Mouse (Mus musculus) liver, postnatal 0 days (tissue): ENCODE results near the gene Nsun2. TPM values are rescaled to one million over a fixed set of nuclear protein-coding genes. Genes with fewer than 3 reads are reported as not detected.

ENCODE experiments used
- ATAC-seq: fragments of 200-750 bp; cut with Nextera tagmentation; 2 replicates; pipeline ENCODE4 v1.8.0; 2017; ENCODE audit warnings: mild to moderate bottlenecking, moderate library complexity
- DNase-seq: peaks from one replicate; pipeline ENCODE4 v3.0.0-alpha.2; 2016
- H3K27ac ChIP-seq: fragments of 300-500 bp; sonication (generic); 2 replicates; pipeline ENCODE4 v1.5.1; 2014; ENCODE audit warnings: antibody characterized with exemption, moderate library complexity, mild to moderate bottlenecking, low read depth
- H3K27me3 ChIP-seq: fragments of 300-500 bp; sonication (generic); 2 replicates; pipeline ENCODE4 v1.6.1; 2014; ENCODE audit warnings: low read length, control low read depth, mixed read lengths; ENCODE audit not compliant: insufficient read depth
- H3K36me3 ChIP-seq: fragments of 300-500 bp; sonication (generic); replicated peaks from 2 replicates; pipeline ENCODE4 v1.6.1; 2014; ENCODE audit warnings: mild to moderate bottlenecking, control low read depth, low read length, moderate library complexity, mixed read lengths; ENCODE audit not compliant: insufficient read depth
- H3K4me1 ChIP-seq: fragments of 300-500 bp; sonication (generic); 2 replicates; pipeline ENCODE4 v1.6.1; 2014; ENCODE audit warnings: antibody characterized with exemption, mild to moderate bottlenecking, control low read depth; ENCODE audit not compliant: insufficient read depth
- H3K4me2 ChIP-seq: fragments of 300-500 bp; sonication (generic); 2 replicates; pipeline ENCODE4 v1.6.1; 2014; ENCODE audit warnings: low read depth, mild to moderate bottlenecking, low read length, moderate library complexity, mixed read lengths
- H3K4me3 ChIP-seq: fragments of 300-500 bp; sonication (generic); 2 replicates; pipeline ENCODE4 v1.5.1; 2014; ENCODE audit warnings: low read depth, low read length
- H3K9ac ChIP-seq: fragments of 300-500 bp; sonication (generic); replicated peaks from 2 replicates; pipeline ENCODE4 v1.6.1; 2014; ENCODE audit warnings: mild to moderate bottlenecking, moderate library complexity
- H3K9me3 ChIP-seq: fragments of 300-500 bp; sonication (generic); 2 replicates; pipeline ENCODE4 v1.6.1; 2016; ENCODE audit warnings: mild to moderate bottlenecking, control low read depth, low read length, mixed read lengths
- CTCF ChIP-seq: sonication (generic); IDR thresholded peaks from 2 replicates; pipeline ENCODE4 v1.5.1; 2016; ENCODE audit warnings: antibody characterized with exemption, low read depth
- EP300 ChIP-seq: IDR thresholded peaks from 2 replicates; pipeline ENCODE4 v1.6.1; 2016; ENCODE audit warnings: antibody characterized with exemption, low read depth, mild to moderate bottlenecking
- WGBS: fragments of 180-500 bp; shearing (Covaris S2); extraction: QIAGEN DNeasy Blood & Tissue Kit; methylation state at CpG from one replicate; pipeline ENCODE4 v1.1.7; 2014; ENCODE audit not compliant: insufficient replicate concordance; 5-methylcytosine and 5-hydroxymethylcytosine counted together
- polyA plus RNA-seq: library from polyadenylated mRNA; unstranded; fragments of >200 nt; fragmentation: Nextera tagmentation; extraction: Ambion mirVana; gene quantifications from 2 replicates; pipeline ENCODE4 v1.2.1, GENCODE M21; 2015

Gene Nsun2
- polyA plus RNA-seq, 1 experiment from 2014 or later: 47.5 TPM

- no peak for ATAC-seq
- Histone ChIP-seq H3K27me3 (no peaks in the 10 kb centered on the region), H3K4me3 (no peak overlapping the region), H3K9ac (no peak overlapping the region), H3K27ac (no peak overlapping the region), H3K9me3 (no peaks in the 10 kb centered on the region), H3K36me3 (no peaks in the 10 kb centered on the region), H3K4me1 (no peaks in the 10 kb centered on the region), H3K4me2 (no peak overlapping the region)
- WGBS: 33% methylated on average over 8 of the region's 8 CpGs
- DNase-seq: no peak
- TF ChIP-seq CTCF (no peak), EP300 (no peak)
Measured at GRCm38 (mm10) chr13:69555045-69555444, 21.5 kb downstream of the Nsun2 start.

- no peaks in the 10 kb centered on the region for H3K4me1 ChIP-seq
- no peak for TF ChIP-seq CTCF
- TF ChIP-seq EP300: no peak
- WGBS: 61% methylated on average over 6 of the region's 6 CpGs
- no peak overlapping the region for H3K4me3 ChIP-seq
- H3K9ac ChIP-seq: no peak overlapping the region
- H3K27ac ChIP-seq: no peak overlapping the region
- H3K4me2 ChIP-seq: no peak overlapping the region
- DNase-seq (no peak), ATAC-seq (no peak)
- H3K36me3 ChIP-seq: no peaks in the 10 kb centered on the region
- H3K9me3 ChIP-seq: no peaks in the 10 kb centered on the region
- H3K27me3 ChIP-seq: no peaks in the 10 kb centered on the region
Measured at GRCm38 (mm10) chr13:69555957-69556482, 22.5 kb downstream of the Nsun2 start.

- ATAC-seq: no peak
- Histone ChIP-seq H3K27ac (no peak overlapping the region), H3K9me3 (no peaks in the 10 kb centered on the region), H3K4me2 (no peak overlapping the region), H3K4me3 (no peak overlapping the region), H3K27me3 (no peaks in the 10 kb centered on the region), H3K36me3 (no peaks in the 10 kb centered on the region), H3K4me1 (no peaks in the 10 kb centered on the region), H3K9ac (no peak overlapping the region)
- DNase-seq: no peak
- TF ChIP-seq EP300 (no peak), CTCF (no peak)
Measured at GRCm38 (mm10) chr13:69556728-69557127, 23.2 kb downstream of the Nsun2 start.

GRCm38 (mm10) chr13:69558098-69558660 is 24.6 kb downstream of the Nsun2 start:
- no peak overlapping the region for H3K27ac ChIP-seq
- no peaks in the 10 kb centered on the region for H3K4me1 ChIP-seq
- no peak for DNase-seq

GRCm38 (mm10) chr13:69559291-69559961 is 25.9 kb downstream of the Nsun2 start:
- Histone ChIP-seq H3K27ac (no peak overlapping the region), H3K9ac (no peak overlapping the region), H3K4me1 (no peaks in the 10 kb centered on the region), H3K36me3 (no peaks in the 10 kb centered on the region), H3K4me3 (no peak overlapping the region), H3K27me3 (no peaks in the 10 kb centered on the region), H3K9me3 (no peaks in the 10 kb centered on the region), H3K4me2 (no peak overlapping the region)
- ATAC-seq (no peak), DNase-seq (no peak)
- TF ChIP-seq EP300: no peak
- no peak for TF ChIP-seq CTCF
- WGBS: 53% methylated on average over 13 of the region's 13 CpGs

More at GRCm38 (mm10) chr13:69558098-69558660, 24.6 kb downstream of the Nsun2 start:
- no peak overlapping the region for H3K4me2 ChIP-seq
- no peaks in the 10 kb centered on the region for H3K27me3 ChIP-seq
- no peak overlapping the region for H3K9ac ChIP-seq
- no peaks in the 10 kb centered on the region for H3K36me3 ChIP-seq
- no peak for ATAC-seq
- TF ChIP-seq CTCF (no peak), EP300 (no peak)
- H3K4me3 ChIP-seq: no peak overlapping the region
- 67% methylated on average over 6 of the region's 6 CpGs for WGBS
- no peaks in the 10 kb centered on the region for H3K9me3 ChIP-seq

GRCm38 (mm10) chr13:69562004-69562403 is 28.5 kb downstream of the Nsun2 start:
- TF ChIP-seq EP300 (no peak), CTCF (no peak)
- no peaks in the 10 kb centered on the region for H3K9me3 ChIP-seq
- no peaks in the 10 kb centered on the region for H3K36me3 ChIP-seq
- no peak for DNase-seq
- no peak for ATAC-seq
- no peaks in the 10 kb centered on the region for H3K27me3 ChIP-seq
- H3K4me2 ChIP-seq: no peak overlapping the region
- H3K4me1 ChIP-seq: no peaks in the 10 kb centered on the region
- WGBS: 76% methylated on average over 9 of the region's 9 CpGs
- no peak overlapping the region for H3K9ac ChIP-seq
- H3K27ac ChIP-seq: no peak overlapping the region
- no peak overlapping the region for H3K4me3 ChIP-seq
